Mouse (Mus musculus): ENCODE measurements around the gene Morn3.

Gene Morn3

DNA sequence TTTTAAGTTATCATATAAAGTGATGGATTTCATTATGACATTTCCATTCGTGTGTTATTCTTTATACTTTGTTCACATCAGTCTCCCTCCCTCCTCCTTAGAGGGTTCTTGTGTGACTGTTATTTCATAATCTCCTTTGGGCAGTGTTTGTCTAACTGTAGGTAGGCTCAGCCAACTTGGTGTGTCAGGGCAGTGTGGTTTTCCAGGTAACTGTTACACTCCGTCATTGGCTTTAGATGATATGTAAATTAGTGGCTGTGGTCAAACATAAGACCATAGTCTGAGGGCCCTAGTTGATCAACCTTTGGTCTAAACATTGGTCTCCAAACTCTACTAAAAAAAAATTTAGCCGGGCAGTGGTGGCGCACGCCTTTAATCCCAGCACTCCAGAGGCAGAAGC lies 26.4 kb downstream of the Morn3 start:
- no peak for DNase-seq

DNA sequence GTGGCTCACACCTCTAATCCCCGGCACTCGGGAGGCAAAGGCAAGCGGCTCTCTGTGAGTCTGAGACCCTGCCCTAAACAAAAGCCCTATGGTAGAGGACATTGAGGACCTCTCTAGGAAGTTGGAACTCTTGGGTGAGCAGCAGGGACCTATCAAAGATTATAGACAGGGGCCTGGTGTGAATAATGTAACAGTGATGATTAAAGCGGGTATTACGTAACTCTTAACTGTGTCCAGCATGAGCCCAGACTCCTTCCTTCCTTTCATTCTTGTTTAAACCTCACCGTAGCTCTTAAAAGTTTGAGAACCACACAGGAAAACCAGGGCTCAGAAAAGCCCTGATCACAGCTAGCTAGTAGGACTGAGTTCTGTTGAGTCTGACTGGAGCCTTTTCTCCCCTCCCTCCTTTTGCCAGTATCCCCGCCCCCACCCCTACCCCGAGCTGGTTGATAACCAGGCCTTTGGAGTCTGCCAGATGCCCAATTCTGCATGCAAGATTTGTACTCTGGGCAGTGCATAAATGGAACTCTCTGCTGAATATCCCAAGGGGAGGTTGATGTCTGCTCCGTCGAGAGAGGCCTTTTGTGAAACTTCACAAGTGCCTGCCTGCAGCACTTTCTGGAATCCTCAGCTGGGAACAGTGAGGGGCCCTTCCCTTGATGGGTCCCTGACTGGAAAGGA lies 27.3 kb downstream of the Morn3 start:
- no peak for DNase-seq

DNA sequence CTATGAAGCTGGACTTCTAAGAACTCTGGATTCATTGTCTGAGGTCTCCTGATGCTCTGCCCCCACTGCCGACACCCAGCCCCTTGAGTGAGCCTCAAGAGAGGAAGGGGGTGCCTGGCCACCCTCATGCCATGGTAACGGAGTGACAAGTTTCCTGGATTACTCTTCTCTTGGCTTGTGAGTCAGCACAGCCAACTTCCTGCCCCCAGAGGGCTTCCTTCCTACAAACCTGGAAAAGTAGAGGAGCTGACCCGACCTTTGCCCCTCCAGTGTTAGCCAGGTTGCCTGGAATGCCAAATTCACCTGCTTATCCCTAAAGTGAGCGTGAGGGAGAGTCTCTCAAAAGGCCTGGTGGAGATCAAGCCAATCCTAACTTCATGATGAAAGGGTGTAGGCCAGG lies 29.3 kb downstream of the Morn3 start:
- peak; percentile 62 for DNase-seq

DNA sequence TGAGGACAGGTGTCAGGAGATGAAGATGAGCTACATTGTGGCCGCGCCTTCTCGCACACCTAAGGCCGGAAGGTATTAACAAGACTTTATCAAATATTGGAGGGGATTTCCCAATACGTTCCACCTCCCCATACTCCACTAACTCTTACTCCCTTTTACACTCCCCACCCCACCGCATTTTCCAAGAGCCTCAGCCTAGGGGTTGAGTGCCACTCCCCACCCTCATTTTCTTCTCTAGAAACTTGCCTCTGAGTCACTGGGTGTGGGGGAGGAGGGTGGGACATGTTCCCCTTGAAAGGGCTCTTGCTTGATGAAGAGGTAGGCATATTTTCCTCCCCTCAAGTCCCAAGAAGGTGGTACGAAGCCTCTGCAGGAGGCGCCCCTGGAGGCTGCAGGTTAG lies 30.9 kb downstream of the Morn3 start:
- DNase-seq = no peak

DNA sequence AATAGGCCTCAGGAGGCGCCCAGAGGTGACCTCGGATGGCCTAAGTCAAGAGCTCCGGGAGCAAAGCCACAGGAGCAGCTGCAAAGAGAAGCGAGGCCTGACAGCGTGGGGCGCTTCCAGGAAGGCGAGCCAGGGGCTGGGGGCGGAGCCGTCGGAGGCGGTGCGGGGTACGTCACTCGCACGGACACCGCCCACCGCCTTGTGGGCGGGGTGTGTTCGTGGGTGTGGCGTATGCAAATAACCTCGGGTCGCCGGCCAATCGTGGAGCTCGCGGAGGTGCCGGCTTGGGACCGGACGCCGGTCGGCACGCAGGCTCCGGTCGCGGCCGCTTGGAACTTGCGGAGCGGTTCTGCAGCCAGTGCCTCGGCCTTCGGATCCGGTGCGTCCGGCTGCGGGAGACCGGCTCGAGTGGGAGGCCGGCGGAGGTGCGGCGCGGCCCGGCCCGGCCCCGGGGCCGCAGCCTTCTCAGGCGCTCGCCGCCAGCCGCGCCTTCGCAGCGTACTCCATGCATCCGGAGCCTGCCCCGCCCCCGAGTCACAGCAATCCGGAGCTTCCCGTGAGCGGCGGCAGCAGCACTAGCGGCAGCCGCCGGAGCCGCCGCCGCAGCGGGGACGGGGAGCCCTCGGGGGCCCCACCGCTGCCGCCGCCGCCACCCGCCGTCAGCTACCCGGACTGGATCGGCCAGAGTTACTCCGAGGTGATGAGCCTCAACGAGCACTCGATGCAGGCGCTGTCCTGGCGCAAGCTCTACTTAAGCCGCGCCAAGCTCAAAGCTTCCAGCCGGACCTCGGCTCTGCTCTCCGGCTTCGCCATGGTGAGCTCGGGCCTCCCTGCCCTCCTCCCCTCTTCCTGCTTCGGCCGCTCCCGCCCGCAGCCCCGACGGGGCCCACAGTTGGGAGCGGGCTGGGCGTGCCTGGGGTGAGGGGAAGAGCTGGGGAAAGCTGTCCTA lies 31.8 kb downstream of the Morn3 start, which contains the start of gene Orai1:
TSS of gene Orai1 (plus strand) at position 322 of the 949 bp plus-strand sequence.
- DNase-seq = peak; percentile 99

DNA sequence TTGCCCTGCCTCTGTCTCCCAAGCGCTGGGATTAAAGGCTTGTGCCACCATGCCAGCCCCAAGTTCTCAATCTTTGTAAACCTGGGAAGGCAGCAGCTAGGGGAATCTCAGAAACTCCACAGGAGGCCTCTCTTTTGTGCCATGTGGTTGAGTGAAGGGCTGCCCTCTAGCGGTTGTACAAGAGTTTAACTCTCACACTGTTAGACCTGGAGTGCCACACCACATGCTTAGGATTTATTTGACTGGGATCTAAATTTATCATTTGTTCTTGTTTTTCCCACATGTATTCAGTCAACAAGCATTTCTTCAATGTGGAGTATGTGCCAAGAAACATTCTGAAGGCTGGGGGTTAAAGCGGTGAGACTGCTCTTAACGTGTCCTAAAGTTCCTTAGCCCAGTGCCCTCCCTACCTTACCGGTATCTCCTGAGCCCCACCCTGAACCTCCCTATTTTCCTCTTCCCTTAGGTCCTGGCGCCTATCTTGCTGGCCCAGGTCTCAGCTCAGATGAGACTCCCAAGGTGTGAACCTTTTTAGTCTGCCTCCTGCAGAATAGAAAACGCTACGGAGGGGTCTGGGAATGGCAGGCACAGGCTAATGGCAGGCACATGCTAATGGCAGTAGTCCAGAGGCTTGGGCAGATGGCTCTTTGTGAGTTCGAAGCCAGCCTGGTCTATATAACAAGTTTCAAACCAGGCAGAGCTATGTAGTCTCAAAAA lies 33.1 kb downstream of the Morn3 start:
- peak; percentile 78 for DNase-seq

DNA sequence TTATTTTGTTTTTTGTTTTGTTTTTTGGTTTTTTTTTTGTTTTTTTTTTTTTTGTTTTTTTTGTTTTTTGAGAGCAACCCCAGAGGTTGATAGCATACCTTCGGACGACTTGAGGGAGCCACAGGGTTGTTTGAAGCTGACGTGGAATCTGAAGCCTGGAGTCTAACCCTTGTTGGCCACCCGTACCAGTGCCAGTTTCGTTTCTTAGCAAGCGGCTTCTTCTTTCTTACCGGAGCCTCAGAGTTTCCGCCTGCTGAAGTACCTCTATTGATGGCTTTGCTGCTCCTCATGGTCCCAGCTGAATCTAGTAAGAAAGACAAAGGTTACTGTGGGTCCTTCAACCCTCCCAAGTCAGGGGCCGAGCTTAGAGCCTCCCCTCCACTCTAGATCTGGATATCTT lies 35.1 kb downstream of the Morn3 start:
- no peak for DNase-seq

DNA sequence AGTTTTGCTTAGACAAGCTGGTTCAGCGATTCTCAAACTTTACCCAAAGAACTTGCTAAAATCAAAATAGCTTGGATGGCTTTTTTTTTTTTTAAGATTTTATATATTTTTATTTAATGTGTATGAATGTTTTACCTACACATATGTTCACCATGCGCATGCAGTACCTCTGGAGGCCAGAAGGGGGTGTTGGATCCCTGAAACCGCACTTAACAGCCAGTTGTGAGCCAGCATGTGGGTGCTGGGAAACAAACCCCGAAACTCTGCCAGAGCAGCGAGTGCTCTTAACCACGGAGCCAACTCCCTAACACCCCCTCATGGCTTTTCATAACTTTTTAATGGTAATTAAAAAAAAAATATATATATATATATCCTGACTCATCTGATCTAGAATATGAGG lies 36.0 kb downstream of the Morn3 start:
- DNase-seq = no peak

DNA sequence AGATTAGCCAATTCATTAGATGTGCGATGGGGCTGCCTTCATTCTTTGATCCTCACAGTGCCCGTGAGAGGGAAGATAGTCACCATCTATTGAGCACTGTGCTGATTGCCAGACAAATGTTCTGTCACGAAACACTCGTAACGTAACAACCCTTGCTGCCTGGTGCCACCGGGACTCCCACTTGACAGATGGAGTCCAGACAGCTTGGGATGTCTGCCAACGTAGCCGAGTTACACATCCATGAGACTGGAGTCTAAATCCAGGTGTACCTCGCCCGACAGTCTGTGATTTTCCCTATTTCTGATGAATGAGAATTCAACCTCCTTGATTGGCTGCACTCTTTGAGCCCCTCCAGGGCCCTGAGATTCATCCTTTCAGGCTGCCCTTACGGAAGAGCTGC lies 36.9 kb downstream of the Morn3 start:
- DNase-seq = no peak

DNA sequence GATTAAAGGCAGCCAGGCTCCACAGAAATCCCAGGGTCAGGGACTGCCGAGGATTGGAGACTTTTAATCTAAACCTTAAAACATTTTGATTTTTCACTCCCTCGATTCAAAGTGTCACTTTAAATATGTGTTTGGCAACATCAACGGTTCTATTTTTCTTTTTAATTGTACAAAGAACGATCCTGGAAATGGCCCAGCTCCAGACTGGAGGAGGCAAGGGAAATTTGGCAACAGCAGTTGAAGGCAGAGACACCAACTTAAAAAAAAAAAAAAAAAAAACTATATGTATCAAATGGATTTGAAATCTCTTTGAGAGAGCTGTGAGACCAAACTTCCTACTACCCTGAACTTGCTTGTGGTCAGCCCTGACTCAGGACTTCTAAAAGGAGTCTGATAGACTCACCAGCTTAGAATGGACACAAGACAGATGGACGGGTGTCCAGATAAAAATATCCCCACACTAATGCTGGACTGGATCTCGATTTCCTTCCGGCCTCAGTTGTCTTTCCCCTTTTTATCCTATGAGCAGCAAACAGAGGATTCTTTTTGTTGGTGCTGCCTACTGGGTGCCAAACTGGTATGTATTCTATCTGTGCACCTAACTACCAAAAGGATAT lies 37.8 kb downstream of the Morn3 start:
- no peak for DNase-seq

DNA sequence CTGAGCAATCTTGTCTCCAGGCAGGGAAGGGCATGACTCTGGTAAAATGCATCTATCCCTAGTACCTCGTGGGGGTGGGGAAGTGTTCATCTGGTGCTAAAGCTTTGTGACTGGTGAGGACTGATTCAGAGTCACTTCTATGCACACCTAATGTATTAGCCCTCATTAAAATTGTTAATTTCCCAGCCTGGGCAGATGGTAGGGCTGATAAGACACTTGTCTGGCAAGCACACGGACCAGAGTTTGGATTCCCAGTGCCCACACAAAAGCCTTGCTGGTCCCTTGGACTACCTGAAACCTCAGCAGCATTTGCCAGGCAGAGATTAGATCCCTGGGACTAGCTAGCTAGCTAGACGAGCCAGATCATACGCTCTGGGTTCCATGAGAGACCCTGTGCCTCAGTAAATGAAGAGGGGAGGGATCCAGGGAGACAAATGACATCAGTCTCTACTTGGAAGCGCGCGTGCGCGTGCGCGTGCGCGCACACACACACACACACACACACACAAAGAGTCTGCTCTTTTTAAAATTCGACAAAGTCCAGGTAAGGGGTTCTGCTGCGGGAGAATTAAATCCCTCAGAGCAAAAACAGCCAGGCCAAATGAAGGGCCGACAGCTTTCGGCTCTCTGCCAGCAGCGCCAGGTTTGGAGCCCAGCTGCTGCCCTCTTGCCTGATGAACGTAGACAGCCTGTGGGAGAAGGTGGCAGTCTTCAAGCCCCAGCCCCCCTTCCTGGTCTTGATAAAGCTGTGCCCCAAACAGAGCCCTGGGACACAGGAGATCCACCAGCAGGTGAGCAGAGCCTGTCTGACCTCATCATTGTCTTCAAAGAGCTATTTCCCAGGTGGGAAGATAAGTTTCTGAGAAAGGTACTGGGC lies 40.9 kb downstream of the Morn3 start:
- no peak for DNase-seq

DNA sequence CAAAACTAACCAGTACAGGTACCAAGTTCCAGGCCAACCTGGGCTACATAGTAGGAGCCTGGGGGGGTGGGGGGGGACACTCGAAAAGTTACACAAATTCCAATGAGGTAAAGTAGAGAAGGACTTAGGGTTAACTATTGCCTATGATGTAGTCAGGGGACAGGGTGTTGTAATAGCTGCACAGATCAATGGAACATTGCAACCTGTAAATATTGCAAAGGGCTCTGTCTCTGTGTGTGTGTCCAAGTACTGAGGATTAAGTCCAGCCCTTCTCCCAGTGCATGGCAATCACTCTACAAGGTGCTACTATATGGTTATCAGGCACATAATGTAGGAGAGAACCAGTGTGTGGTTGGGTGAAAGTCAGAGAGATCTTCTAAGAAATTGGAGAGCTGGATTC lies 45.9 kb downstream of the Morn3 start:
- no peak for DNase-seq

DNA sequence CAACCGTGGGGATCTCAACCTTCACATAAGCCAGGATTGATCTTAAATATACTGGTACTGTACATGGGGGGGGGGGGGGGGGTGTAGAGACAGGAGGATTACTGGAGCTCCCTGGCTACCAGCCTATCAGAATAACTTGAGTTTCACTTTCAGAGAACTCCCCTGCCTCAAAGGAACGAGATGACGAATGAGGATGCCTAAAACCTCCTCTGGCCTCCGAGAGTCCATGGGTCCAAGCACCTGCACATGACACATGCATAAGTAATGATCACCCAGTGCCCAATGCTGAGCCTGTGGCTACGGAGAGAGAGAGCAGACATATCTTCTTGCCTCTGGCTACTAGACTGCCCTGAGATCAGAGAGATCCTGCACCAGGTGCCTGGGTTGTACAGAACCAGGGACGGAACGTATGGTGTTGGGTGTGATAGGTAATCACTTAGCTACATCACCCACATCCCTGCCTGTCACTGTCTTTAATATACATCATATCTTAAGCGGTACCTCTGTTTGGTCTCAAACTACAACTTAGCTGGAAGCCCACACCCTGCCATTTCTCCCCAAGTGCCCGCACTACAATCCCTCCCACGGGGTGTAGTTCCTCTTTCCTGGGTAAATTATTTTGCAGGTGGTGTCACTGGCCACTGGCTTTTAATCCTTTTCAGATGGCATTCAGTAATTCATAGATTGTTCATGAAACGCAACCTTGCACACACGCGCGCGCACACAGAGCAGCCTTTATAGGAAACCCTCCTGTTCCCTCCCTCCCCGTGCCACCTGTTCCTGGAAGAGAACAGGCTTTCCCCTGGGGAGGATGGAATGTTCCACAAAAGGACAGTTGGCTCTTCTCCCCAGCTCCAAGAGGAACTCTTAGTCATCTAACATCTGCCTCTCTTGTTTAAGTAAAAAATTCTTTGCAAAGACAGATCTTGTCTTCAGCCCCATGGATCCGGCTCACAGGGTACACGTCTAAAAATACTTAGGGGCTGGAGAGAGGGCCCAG lies 49.3 kb downstream of the Morn3 start:
- no peak for DNase-seq

DNA sequence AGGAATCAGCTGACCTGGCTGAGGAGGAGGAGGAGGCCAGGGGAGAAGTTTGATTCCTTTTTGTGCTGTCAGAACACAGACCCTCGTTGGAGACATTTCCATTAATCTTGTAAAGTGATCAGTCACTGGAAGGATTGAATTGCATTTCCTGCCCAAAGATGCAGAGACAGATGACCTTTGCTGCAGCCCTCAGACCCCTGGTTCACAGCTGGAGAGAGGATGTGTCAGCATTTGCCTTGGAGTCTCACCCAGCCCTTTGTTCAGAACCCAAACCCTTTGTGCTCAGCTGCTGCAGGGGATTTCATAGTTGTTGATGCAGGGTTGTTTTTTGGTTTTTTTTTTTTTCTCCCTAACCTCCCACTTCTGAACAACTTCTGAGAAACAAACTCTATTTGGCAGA lies 51.9 kb downstream of the Morn3 start:
- no peak for DNase-seq

DNA sequence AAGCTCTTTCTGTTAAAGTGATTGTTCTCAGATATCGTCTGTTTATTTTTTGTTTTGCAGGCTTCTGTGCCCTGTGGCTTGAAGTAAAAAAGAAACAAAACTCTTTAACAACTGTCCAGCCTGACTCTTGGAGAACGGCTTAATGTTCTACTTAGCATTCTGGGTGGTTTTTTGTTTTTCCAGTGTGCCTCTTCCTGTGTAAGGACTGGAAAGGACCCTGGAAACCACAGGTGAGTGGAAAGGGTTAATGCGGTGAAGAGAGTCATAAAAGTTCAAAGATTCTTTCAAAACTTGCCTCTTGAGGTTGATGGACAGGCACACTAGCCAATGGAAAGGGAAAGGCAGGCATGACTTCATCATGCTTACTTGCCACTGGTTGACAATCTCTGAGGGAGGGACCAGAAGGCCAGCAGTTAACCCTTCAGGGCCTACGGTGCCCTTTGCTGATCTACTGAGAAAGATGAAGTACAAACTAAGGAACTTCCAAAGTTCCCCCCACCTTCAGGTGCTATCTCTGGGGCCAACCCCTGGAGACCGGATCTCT lies 52.4 kb downstream of the Morn3 start:
- DNase-seq = peak; percentile 96

DNA sequence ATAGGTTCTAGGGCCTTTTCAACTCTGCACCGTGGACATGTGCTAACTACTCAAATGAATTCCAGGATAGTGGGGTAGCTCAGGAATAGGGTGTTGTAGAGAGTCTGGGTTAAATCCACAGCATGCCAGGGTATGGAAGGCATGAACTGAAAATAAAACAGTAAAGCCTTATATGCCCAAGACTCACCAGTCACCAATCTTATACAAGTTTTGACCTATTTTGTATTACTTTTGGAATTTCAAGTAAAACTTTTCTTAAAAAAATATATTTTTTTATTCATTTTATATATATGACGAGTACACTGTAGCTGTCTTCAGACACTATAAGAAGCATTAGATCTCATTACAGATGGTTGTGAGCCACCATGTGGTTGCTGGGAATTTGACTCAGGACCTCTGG lies 53.0 kb downstream of the Morn3 start:
- no peak for DNase-seq

DNA sequence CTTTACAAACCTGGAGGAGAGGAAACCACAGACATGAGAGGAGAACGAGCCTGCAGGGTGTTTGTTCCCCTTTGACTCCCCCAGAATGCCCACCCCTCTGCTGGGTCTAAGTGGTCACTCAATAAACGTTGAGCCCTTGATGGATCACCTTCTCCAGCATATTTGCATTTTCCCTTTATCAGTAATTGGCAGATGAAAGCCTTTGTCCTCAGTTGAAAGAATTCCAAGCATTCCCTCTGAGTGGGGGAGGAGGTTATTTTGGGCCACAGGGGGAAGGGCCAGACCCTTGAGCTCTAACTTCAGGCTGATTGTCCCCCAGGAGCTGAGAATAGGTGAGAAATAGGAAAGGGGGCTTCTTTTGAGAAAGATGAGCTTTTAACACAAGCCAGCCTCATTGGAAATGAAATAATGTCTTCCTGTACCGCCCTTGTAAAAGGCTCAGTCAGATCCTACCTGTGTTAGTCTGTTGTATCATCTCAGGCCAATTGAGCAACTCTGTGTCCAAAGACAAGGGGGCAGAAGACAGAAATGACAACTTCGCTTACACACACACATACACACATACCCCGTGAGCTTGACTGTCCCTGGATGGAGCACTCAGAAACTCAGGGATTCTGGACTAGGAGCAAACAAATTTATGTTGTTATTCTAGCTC lies 55.3 kb downstream of the Morn3 start:
- no peak for DNase-seq

DNA sequence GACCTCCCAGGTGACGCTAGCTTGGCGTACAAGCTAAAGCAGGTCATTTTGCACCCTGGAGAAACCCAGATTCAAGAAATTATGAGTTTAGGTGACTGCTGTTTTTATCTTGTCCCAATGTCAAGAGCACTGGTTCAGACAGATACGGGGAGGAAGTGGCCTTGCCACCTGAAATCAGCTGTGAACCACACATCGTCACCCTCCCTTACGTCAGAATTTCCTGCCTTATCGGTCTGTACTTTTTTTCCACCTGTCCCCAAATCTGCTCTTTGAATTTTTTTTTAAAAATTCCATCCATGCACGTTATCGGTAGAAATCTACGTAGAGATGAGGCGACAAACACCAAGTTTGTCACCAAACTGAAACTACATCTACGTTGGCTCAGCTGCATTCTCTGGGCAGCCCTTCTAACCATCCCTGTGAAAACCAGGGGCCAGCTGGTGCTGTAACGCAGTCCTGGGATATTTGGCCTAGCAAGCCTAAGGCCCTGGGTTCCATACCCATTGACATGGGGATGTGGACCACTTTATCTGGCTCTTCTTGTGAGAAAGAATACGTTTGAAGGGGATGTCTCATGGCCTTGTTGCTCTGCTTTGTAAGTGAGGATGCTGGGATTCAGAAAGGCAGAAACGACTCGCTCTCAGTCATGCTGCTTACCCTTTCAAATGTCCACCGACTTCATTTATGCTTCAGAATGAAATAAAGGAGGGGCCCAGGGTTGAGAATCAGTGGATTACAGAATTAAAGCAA lies 56.2 kb downstream of the Morn3 start:
- DNase-seq = no peak

Measured in kidney, adult 9 months (tissue).